Mouse (Mus musculus): Measurements from ENCODE around the gene Tssk2.

The Tssk2 gene

GRCm38 (mm10) chr16:17949421-17949877, 51.0 kb downstream of the Tssk2 start:
- no peak for DNase-seq

All from kidney, adult 18-20 months (tissue).